Mouse (Mus musculus) hindbrain, embryonic 14.5 days (tissue): ENCODE data around the gene Rpusd1. TPM values are rescaled to one million over a fixed set of nuclear protein-coding genes. Genes with fewer than 3 reads are reported as not detected.
A peak's percentile ranks its signal among the peaks of the same experiment; 100 is the strongest.

Source experiments
- ATAC-seq: fragments of 200-750 bp; cut with Nextera tagmentation; 2 replicates; pipeline ENCODE4 v1.8.0; 2017; ENCODE audit warnings: moderate number of reproducible peaks, mild to moderate bottlenecking, moderate TSS enrichment, moderate library complexity; ENCODE audit not compliant: low FRiP score
- DNase-seq: peaks from one replicate; pipeline ENCODE4 v3.0.0-alpha.2; 2015; ENCODE audit warnings: low spot score
- H3K27ac ChIP-seq: fragments of 300-500 bp; sonication (generic); 2 replicates; pipeline ENCODE4 v1.5.1; 2014; ENCODE audit warnings: mild to moderate bottlenecking, moderate library complexity
- H3K27me3 ChIP-seq: fragments of 300-500 bp; sonication (generic); 2 replicates; pipeline ENCODE4 v1.6.1; 2014; ENCODE audit warnings: mild to moderate bottlenecking, low read length, mixed read lengths; ENCODE audit not compliant: control insufficient read depth, insufficient read depth
- H3K36me3 ChIP-seq: fragments of 300-500 bp; sonication (generic); replicated peaks from 2 replicates; pipeline ENCODE4 v1.6.1; 2014; ENCODE audit not compliant: control insufficient read depth, insufficient read depth
- H3K4me1 ChIP-seq: fragments of 300-500 bp; sonication (generic); replicated peaks from 2 replicates; pipeline ENCODE4 v1.6.1; 2014; ENCODE audit warnings: antibody characterized with exemption, low read length, mixed read lengths; ENCODE audit not compliant: control insufficient read depth, insufficient read depth
- H3K4me2 ChIP-seq: fragments of 300-500 bp; sonication (generic); replicated peaks from 2 replicates; pipeline ENCODE4 v1.6.1; 2014; ENCODE audit warnings: mild to moderate bottlenecking, moderate library complexity
- H3K4me3 ChIP-seq: fragments of 300-500 bp; sonication (generic); replicated peaks from 2 replicates; pipeline ENCODE4 v1.5.1; 2014; ENCODE audit warnings: mild to moderate bottlenecking, low read length
- H3K9ac ChIP-seq: fragments of 300-500 bp; sonication (generic); 2 replicates; pipeline ENCODE4 v1.6.1; 2014
- H3K9me3 ChIP-seq: fragments of 300-500 bp; sonication (generic); 2 replicates; pipeline ENCODE4 v1.6.1; 2016; ENCODE audit warnings: low read length; ENCODE audit not compliant: control insufficient read depth
- WGBS: fragments of 180-500 bp; shearing (Covaris S2); extraction: QIAGEN DNeasy Blood & Tissue Kit; methylation state at CpG from one replicate; pipeline ENCODE4 v1.1.7; 2014; 5-methylcytosine and 5-hydroxymethylcytosine counted together
- polyA plus RNA-seq: library from polyadenylated mRNA; unstranded; fragments of >200 nt; fragmentation: Nextera tagmentation; extraction: Ambion mirVana; gene quantifications from 2 replicates; pipeline ENCODE4 v1.2.1, GENCODE M21; 2014

Gene Rpusd1
- polyA plus RNA-seq, 1 experiment from 2014 or later, result 22.8 TPM

GRCm38 (mm10) chr17:25749314-25749713 is 21.8 kb downstream of the Rpusd1 start:
- Histone ChIP-seq H3K4me2 (no peak overlapping the region), H3K27ac (no peak overlapping the region), H3K27me3 (no peaks in the 10 kb centered on the region), H3K4me1 (0 out of 2 replicates have a peak, but pooled peaks cover 4% of the 10 kb centered on the region), H3K9ac (no peak overlapping the region), H3K9me3 (no peaks in the 10 kb centered on the region), H3K4me3 (no peak overlapping the region), H3K36me3 (no peaks in the 10 kb centered on the region)
- no peak for ATAC-seq
- WGBS, result 87% methylated on average over 6 of the region's 6 CpGs
- no peak for DNase-seq

DNA sequence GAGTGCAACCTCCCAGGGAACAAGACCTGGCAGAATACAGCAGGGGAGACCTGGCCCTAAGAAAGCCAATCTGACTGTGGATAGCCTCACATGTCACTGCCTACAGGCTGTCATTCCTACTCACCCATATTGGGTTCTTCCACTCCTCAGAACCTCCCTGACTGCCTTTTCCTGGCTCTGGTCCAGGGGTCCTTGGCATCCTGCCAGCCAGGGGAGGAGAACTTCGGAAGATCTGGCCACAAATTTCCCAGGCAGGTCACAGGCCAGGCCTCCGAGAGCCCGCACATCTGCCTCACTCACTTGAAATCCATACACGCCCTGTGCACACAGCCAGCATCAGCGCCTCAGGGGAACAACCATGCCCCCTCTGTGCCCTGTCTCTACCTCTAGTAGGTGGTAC is 24.0 kb downstream of the Rpusd1 start:
- H3K4me2 ChIP-seq, result no peak overlapping the region
- no peaks in the 10 kb centered on the region for H3K27me3 ChIP-seq
- H3K9me3 ChIP-seq, result no peaks in the 10 kb centered on the region
- ATAC-seq (no peak), DNase-seq (peak; percentile 36)
- H3K27ac ChIP-seq, result no peak overlapping the region
- no peaks in the 10 kb centered on the region for H3K36me3 ChIP-seq
- WGBS, result 67% methylated on average over 5 of the region's 5 CpGs
- 0 out of 2 replicates have a peak, but pooled peaks cover 4% of the 10 kb centered on the region for H3K4me1 ChIP-seq
- no peak overlapping the region for H3K9ac ChIP-seq
- H3K4me3 ChIP-seq, result no peak overlapping the region

DNA sequence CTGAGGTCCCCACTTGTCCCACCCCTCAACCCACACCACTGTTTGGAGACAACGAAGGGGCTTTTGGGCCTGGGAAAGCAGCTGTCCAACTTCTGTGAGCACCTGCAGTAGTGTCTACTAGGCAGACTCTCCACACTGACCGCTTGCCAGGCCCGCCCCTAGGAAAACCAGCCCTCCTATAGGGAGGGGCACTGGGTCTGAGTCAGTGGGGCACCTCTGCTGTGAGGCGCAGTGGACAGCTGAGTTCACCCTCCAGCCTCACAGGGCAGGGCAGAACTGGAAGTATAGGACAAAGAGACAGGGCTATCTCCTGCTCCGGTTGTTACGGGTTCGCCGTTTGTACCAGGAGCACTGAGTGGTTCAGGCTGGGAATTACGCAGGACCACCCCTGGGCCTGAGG is 26.8 kb downstream of the Rpusd1 start, which contains the start of gene Msln:
Gene Msln (minus strand): TSS at position 138 of the 400 bp plus-strand sequence.
- Histone ChIP-seq H3K27me3 (no peaks in the 10 kb centered on the region), H3K27ac (no peak within 1 kb of the TSS), H3K36me3 (no peaks in the 10 kb centered on the region), H3K4me3 (no peak within 1 kb of the TSS), H3K9ac (no peak within 1 kb of the TSS), H3K4me2 (no peak within 1 kb of the TSS), H3K9me3 (no peaks in the 10 kb centered on the region), H3K4me1 (0 out of 2 replicates have a peak, but pooled peaks cover 4% of the 10 kb centered on the region)
- DNase-seq, result no peak
- WGBS, result 84% methylated on average over 9 of the region's 9 CpGs
- no peak for ATAC-seq

GRCm38 (mm10) chr17:25755086-25755485 is 27.6 kb downstream of the Rpusd1 start:
- no peaks in the 10 kb centered on the region for H3K36me3 ChIP-seq

GRCm38 (mm10) chr17:25755627-25756377 is 28.3 kb downstream of the Rpusd1 start:
- WGBS, result 71% methylated on average over 4 of the region's 4 CpGs

More at GRCm38 (mm10) chr17:25755086-25755485, 27.6 kb downstream of the Rpusd1 start:
- ATAC-seq (no peak), DNase-seq (no peak)
- Histone ChIP-seq H3K9me3 (no peaks in the 10 kb centered on the region), H3K4me1 (0 out of 2 replicates have a peak, but pooled peaks cover 4% of the 10 kb centered on the region), H3K27me3 (no peaks in the 10 kb centered on the region), H3K9ac (no peak overlapping the region), H3K4me3 (no peak overlapping the region), H3K27ac (no peak overlapping the region), H3K4me2 (no peak overlapping the region)
- WGBS, result 83% methylated on average over 4 of the region's 4 CpGs

GRCm38 (mm10) chr17:25756378-25757242 is 29.1 kb downstream of the Rpusd1 start:
- Histone ChIP-seq H3K4me2 (no peak overlapping the region), H3K36me3 (no peaks in the 10 kb centered on the region), H3K9me3 (no peaks in the 10 kb centered on the region), H3K27ac (no peak overlapping the region), H3K4me1 (0 out of 2 replicates have a peak, but pooled peaks cover 2% of the 10 kb centered on the region), H3K9ac (no peak overlapping the region), H3K4me3 (no peak overlapping the region), H3K27me3 (no peaks in the 10 kb centered on the region)
- WGBS, result 85% methylated on average over 9 of the region's 9 CpGs
- DNase-seq, result no peak
- ATAC-seq, result no peak

More at GRCm38 (mm10) chr17:25755627-25756377, 28.3 kb downstream of the Rpusd1 start:
- Histone ChIP-seq H3K4me2 (no peak overlapping the region), H3K9ac (no peak overlapping the region), H3K4me1 (0 out of 2 replicates have a peak, but pooled peaks cover 4% of the 10 kb centered on the region), H3K36me3 (no peaks in the 10 kb centered on the region), H3K27me3 (no peaks in the 10 kb centered on the region), H3K4me3 (no peak overlapping the region), H3K9me3 (no peaks in the 10 kb centered on the region), H3K27ac (no peak overlapping the region)
- ATAC-seq, result no peak
- DNase-seq, result no peak

GRCm38 (mm10) chr17:25757691-25758090 is 30.2 kb downstream of the Rpusd1 start:
- H3K9ac ChIP-seq, result no peak overlapping the region
- H3K27ac ChIP-seq, result no peak overlapping the region
- no peak overlapping the region for H3K4me2 ChIP-seq
- WGBS, result 81% methylated on average over 3 of the region's 3 CpGs
- no peaks in the 10 kb centered on the region for H3K4me1 ChIP-seq
- DNase-seq (no peak), ATAC-seq (no peak)
- no peaks in the 10 kb centered on the region for H3K27me3 ChIP-seq
- H3K4me3 ChIP-seq, result no peak overlapping the region
- H3K36me3 ChIP-seq, result no peaks in the 10 kb centered on the region
- H3K9me3 ChIP-seq, result no peaks in the 10 kb centered on the region

GRCm38 (mm10) chr17:25760148-25760547 is 32.7 kb downstream of the Rpusd1 start:
- H3K27ac ChIP-seq, result no peak overlapping the region
- H3K4me1 ChIP-seq, result no peaks in the 10 kb centered on the region
- no peaks in the 10 kb centered on the region for H3K36me3 ChIP-seq
- ATAC-seq (no peak), DNase-seq (no peak)
- 81% methylated on average over 8 of the region's 8 CpGs for WGBS
- H3K4me2 ChIP-seq, result no peak overlapping the region
- H3K9me3 ChIP-seq, result no peaks in the 10 kb centered on the region
- H3K4me3 ChIP-seq, result no peak overlapping the region
- H3K9ac ChIP-seq, result no peak overlapping the region
- H3K27me3 ChIP-seq, result no peaks in the 10 kb centered on the region

GRCm38 (mm10) chr17:25761561-25761970 is 34.1 kb downstream of the Rpusd1 start:
- Histone ChIP-seq H3K9ac (no peak overlapping the region), H3K36me3 (no peaks in the 10 kb centered on the region), H3K27me3 (no peaks in the 10 kb centered on the region), H3K4me2 (no peak overlapping the region), H3K4me1 (no peaks in the 10 kb centered on the region), H3K27ac (no peak overlapping the region), H3K9me3 (no peaks in the 10 kb centered on the region), H3K4me3 (no peak overlapping the region)
- WGBS, result 37% methylated on average over 4 of the region's 4 CpGs
- no peak for ATAC-seq
- DNase-seq, result no peak
